Mouse (Mus musculus): Measurements from ENCODE around the gene Uhrf1bp1l. TPM values are rescaled to one million over a fixed set of nuclear protein-coding genes. Genes with fewer than 3 reads are reported as not detected.

Gene Uhrf1bp1l
- polyA plus RNA-seq, 1 experiment, result 8.7 TPM

DNA sequence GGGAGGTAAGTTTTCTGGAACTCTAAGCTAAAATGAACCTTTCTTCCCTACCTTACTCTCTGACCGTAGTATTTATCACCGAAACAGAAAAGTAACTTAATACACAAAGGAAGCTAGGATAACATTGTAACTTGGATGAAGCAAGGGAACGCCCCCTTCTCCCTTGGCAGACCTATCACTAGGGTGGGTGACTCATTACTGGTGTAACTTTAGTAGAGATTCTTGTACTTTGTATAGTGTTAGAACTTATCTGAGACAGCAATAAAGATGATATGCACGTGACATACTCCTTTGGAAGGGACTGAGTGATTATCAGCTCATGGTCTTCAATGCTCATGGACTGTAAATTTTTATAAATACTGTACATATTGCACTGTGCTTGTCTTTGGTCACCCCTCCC lies 123.4 kb downstream of the Uhrf1bp1l start:
- no peak overlapping the region for H3K27ac ChIP-seq (ENCODE audit: insufficient read depth, low read length)
- DNase-seq (ENCODE audit: low read depth in 1 of 2, low spot score in 2 of 2), result no peak
- no peaks in the 10 kb centered on the region for H3K36me3 ChIP-seq (ENCODE audit: control insufficient read depth, insufficient read depth, low read length)
- WGBS, result 88% methylated on average over 4 of the region's 4 CpGs
- no peak for TF ChIP-seq POLR2A (IDR thresholded peaks at IDR 0.05; ENCODE audit: low read depth, low read length)
- no peak for TF ChIP-seq CTCF (IDR thresholded peaks at IDR 0.05; ENCODE audit: extremely low read depth, insufficient read depth, insufficient read length, insufficient replicate concordance)
- H3K4me3 ChIP-seq (ENCODE audit: extremely low read depth, insufficient read depth, insufficient read length), result no peak overlapping the region
- peaks cover 7% of the 10 kb centered on the region; the same call in 1 of the 2 replicates for H3K27me3 ChIP-seq (ENCODE audit: control insufficient read depth, insufficient read depth, low read length)
- peaks cover 2% of the 10 kb centered on the region for H3K4me1 ChIP-seq (ENCODE audit: control insufficient read depth, insufficient read depth, insufficient read length)

DNA sequence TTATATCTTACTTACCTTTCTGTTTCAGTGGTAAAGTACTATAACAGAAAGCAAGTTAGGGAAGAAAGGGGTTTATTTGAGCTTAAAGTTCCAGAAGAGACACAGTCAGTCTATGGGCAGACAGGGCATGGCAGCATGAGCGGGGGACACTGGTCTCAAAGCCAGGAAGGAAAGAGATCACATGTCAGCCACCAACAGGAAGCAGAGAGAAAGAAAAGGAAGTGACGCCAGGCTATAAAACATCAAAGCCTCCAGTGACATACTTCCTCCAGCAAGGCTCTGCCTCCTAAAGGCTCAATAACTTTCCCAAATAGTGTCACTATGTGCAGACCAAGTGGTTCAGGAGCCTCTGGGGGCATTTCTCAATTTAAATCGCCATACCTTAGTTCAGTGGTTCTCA lies 124.0 kb downstream of the Uhrf1bp1l start:
- Histone ChIP-seq H3K36me3 (ENCODE audit: control insufficient read depth, insufficient read depth, low read length) (no peaks in the 10 kb centered on the region), H3K27ac (ENCODE audit: insufficient read depth, low read length) (no peak overlapping the region), H3K4me1 (ENCODE audit: control insufficient read depth, insufficient read depth, insufficient read length) (peaks cover 2% of the 10 kb centered on the region), H3K27me3 (ENCODE audit: control insufficient read depth, insufficient read depth, low read length) (peaks cover 9% of the 10 kb centered on the region; the same call in 1 of the 2 replicates), H3K4me3 (ENCODE audit: extremely low read depth, insufficient read depth, insufficient read length) (no peak overlapping the region)
- no peak for DNase-seq (ENCODE audit: low read depth in 1 of 2, low spot score in 2 of 2)
- WGBS, result 59% methylated on average over 3 of the region's 3 CpGs
- TF ChIP-seq POLR2A (IDR thresholded peaks at IDR 0.05; ENCODE audit: low read depth, low read length) (no peak), CTCF (IDR thresholded peaks at IDR 0.05; ENCODE audit: extremely low read depth, insufficient read depth, insufficient read length, insufficient replicate concordance) (no peak)

Other genes starting within 250 kb of the Uhrf1bp1l start
- 0.08 TPM in 2 replicates for gene Nr1h4, start 211.4 kb upstream of the Uhrf1bp1l start, polyA plus RNA-seq (2012; rRNA removed)
- not detected in 2 replicates for gene Slc17a8, start 123.7 kb upstream of the Uhrf1bp1l start, polyA plus RNA-seq (2012; rRNA removed)
- gene Scyl2, start 58.7 kb upstream of the Uhrf1bp1l start, polyA plus RNA-seq (2012; rRNA removed), result 7.3 and 7.6 TPM in 2 replicates
- gene Actr6, start 12.7 kb upstream of the Uhrf1bp1l start, polyA plus RNA-seq (2012; rRNA removed), result 0.74 and 1.3 TPM in 2 replicates
- 0.18 and 0.19 TPM in 2 replicates for gene Anks1b, start 128.5 kb downstream of the Uhrf1bp1l start, polyA plus RNA-seq (2012; rRNA removed)